Mouse (Mus musculus) embryonic facial prominence, embryonic 10.5 days (tissue): ENCODE measurements around the gene Otud7a. TPM values are rescaled to one million over a fixed set of nuclear protein-coding genes. Genes with fewer than 3 reads are reported as not detected.
"Not testable (repeated sequence)": the region's sequence is repeated elsewhere in the genome, so short reads cannot be mapped to it uniquely, and the experiment has no call there.

ENCODE experiments used
- DNase-seq: peaks from one replicate; pipeline ENCODE4 v3.0.0-alpha.2; 2017; ENCODE audit warnings: low spot score
- H3K27ac ChIP-seq: fragments of 300-500 bp; sonication (generic); replicated peaks from 2 replicates; pipeline ENCODE4 v1.5.1; 2016; ENCODE audit warnings: mild to moderate bottlenecking
- H3K27me3 ChIP-seq: fragments of 300-500 bp; sonication (generic); replicated peaks from 2 replicates; pipeline ENCODE4 v1.6.1; 2016; ENCODE audit warnings: low read depth, mild to moderate bottlenecking; ENCODE audit not compliant: poor library complexity, severe bottlenecking
- H3K36me3 ChIP-seq: fragments of 300-500 bp; sonication (generic); replicated peaks from 2 replicates; pipeline ENCODE4 v1.6.1; 2016; ENCODE audit warnings: mild to moderate bottlenecking, moderate library complexity
- H3K4me1 ChIP-seq: fragments of 300-500 bp; sonication (generic); 2 replicates; pipeline ENCODE4 v1.6.1; 2016
- H3K4me3 ChIP-seq: fragments of 300-500 bp; sonication (generic); 2 replicates; pipeline ENCODE4 v1.5.1; 2016; ENCODE audit warnings: mild to moderate bottlenecking, moderate library complexity
- H3K9me3 ChIP-seq: fragments of 300-500 bp; sonication (generic); 2 replicates; pipeline ENCODE4 v1.6.1; 2016; ENCODE audit warnings: mild to moderate bottlenecking
- WGBS: fragments of 180-500 bp; shearing (Covaris S2); methylation state at CpG from one replicate; pipeline ENCODE4 v1.1.7; 2016; 5-methylcytosine and 5-hydroxymethylcytosine counted together
- polyA plus RNA-seq: library from polyadenylated mRNA; unstranded; fragments of >200 nt; fragmentation: Nextera tagmentation; extraction: Ambion mirVana; gene quantifications from 2 replicates; pipeline ENCODE4 v1.2.1, GENCODE M21; 2016

Gene Otud7a
- polyA plus RNA-seq, 1 experiment from 2014 or later = 0.42 TPM

DNA sequence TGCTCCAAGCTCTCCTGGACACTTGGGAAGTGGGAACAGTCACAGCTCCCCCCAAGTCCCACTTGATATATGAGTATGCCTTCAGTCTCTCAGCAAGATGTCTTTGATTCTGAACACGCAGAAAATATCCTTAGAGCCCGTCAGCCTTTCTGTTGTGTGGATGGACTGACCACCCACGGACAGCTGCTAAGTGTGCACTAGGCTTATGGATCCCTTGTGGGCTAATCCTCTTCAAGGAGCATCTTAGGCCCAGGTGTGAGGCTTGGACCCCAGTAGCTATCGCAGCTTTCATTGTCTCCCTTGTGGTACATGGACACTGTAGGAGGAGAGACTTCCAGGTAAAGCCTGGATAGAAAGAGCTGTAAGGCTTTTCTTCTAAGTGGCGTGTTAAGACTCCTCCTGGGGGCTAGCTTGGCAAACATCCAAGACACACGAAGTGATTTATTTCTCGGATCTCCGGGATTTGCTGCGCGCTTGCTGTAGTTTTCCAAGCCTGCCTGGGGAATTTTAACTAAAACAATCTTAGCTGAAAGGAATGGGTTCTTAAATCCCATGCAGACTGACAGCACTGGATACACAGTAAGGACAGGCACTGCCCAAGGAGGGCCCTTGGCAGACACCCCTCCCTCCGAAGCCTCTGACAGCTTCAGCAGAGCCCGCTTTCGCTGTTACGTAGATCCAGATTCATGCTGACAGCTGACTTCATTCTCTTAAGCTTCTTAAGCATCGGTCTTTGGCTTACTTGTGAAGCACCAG lies 223.6 kb downstream of the Otud7a start:
- H3K4me1 ChIP-seq = no peaks in the 10 kb centered on the region
- no peak for DNase-seq
- no peaks in the 10 kb centered on the region for H3K9me3 ChIP-seq
- no peaks in the 10 kb centered on the region for H3K36me3 ChIP-seq
- no peaks in the 10 kb centered on the region for H3K27me3 ChIP-seq
- H3K4me3 ChIP-seq = no peak overlapping the region
- WGBS = 82% methylated on average over 15 of the region's 15 CpGs
- H3K27ac ChIP-seq = no peak overlapping the region

DNA sequence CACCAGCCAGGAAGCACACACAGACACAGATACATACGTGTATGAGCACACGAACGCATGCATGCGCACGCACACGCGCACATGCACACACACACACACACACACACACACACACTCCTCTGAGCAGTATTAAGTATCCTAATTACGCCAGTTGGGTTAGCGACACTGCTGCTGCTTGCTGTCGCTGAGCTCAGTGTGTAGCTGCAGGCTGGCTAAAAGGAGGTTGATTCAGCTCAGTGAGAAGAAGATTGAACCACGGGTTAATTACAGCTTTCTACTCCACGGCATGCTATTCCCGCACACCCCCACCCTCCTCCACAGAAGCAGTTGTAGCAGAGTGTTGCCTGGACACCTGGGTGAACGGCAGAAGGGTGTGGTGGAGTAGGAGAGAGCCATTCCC lies 224.4 kb downstream of the Otud7a start:
- no peaks in the 10 kb centered on the region for H3K9me3 ChIP-seq
- H3K27ac ChIP-seq = no peak overlapping the region
- WGBS = 79% methylated on average over 14 of the region's 14 CpGs
- no peaks in the 10 kb centered on the region for H3K4me1 ChIP-seq
- no peak overlapping the region for H3K4me3 ChIP-seq
- H3K36me3 ChIP-seq = no peaks in the 10 kb centered on the region
- DNase-seq = no peak
- H3K27me3 ChIP-seq = no peaks in the 10 kb centered on the region

DNA sequence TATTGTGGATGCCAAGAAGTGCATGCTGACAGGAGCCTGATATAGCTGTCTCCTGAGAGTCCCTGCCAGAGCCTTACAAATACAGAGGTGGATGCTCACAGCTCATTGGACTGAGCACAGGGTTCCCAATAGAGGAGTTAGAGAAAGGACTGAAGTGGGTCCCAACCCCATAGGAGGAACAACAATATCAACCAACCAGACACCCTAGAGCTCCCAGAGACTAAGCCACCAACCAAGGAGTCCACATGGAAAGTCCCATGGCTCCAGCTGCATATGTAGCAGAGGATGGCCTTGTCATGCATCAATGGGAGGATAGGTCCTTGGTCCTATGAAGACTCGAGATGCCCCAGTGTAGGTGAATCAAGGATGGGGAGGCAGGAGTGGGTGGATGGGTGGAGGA lies 226.4 kb downstream of the Otud7a start:
- H3K36me3 ChIP-seq, H3K4me1 ChIP-seq, H3K27ac ChIP-seq, DNase-seq, H3K4me3 ChIP-seq, H3K9me3 ChIP-seq, H3K27me3 ChIP-seq: not testable (repeated sequence)
- 88% methylated on average over 1 of the region's 1 CpGs for WGBS

DNA sequence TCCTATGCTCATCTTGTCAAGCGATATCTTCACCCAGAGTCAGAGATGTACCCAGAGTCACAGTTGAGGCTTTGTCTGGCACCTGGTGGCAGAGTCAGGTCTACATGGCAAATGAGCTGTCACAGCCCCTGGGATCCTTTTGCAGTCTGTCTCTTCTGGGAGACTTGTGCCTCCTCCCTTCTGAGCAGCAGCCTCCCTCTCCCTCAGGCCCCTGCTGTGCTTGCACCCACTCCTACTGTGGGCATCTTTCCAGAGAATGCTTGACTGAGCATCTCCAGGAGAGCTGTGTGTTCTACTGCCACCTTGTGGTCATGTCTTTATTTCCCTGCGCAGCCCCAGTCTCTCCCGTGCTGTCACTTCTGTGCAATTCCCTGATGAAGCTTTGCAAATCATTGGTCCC lies 227.4 kb downstream of the Otud7a start:
- Histone ChIP-seq H3K36me3 (no peaks in the 10 kb centered on the region), H3K4me3 (no peak overlapping the region), H3K27ac (no peak overlapping the region), H3K4me1 (no peaks in the 10 kb centered on the region), H3K9me3 (no peaks in the 10 kb centered on the region), H3K27me3 (no peaks in the 10 kb centered on the region)
- peak; percentile 53 for DNase-seq
- 27% methylated on average over 3 of the region's 3 CpGs for WGBS

DNA sequence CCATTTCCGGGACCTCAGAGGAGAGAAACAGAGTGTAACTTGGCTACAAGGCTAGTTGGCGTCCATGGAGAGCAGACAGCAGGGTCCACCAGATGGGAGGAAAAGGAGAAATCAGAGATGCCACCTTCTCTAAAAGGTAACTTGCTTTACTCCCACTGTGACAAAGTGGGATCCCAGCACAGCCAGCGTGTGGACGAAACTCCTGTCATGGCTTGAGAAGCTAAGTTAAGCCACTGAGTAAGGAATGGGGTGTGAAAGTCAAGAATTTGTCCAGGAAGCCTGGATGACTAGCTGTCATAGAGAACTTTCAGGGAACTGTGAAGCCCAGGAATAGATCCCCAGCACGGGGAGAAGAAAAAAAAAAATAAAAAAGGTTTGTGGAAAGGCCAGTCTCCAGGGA lies 232.1 kb downstream of the Otud7a start:
- Histone ChIP-seq H3K4me1 (no peaks in the 10 kb centered on the region), H3K9me3 (no peaks in the 10 kb centered on the region), H3K27ac (no peak overlapping the region), H3K4me3 (no peak overlapping the region), H3K27me3 (no peaks in the 10 kb centered on the region), H3K36me3 (no peaks in the 10 kb centered on the region)
- DNase-seq = no peak
- 90% methylated on average over 5 of the region's 5 CpGs for WGBS

DNA sequence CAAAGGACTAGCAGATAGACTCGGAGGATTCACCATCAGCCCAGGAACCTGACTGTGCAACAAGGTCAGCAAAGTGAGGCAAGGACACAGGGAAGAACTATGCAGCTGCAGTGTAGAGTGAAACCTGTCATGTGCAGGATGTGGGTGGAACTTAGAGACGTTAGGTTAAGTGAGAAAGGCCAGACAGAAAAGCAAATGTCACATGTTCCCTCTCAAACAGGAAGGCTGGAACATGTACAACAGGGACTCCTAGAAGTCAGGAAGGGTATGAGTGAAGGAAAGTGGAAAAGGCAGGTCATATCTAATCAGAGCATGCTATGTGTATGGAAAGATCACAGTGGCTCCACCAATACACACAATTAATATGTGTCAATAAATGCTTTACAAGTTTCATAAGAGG lies 232.6 kb downstream of the Otud7a start:
- Histone ChIP-seq H3K36me3 (no peaks in the 10 kb centered on the region), H3K27me3 (no peaks in the 10 kb centered on the region), H3K4me3 (no peak overlapping the region), H3K9me3 (no peaks in the 10 kb centered on the region), H3K27ac (no peak overlapping the region), H3K4me1 (no peaks in the 10 kb centered on the region)
- 66% methylated on average over 2 of the region's 2 CpGs for WGBS
- DNase-seq = no peak

DNA sequence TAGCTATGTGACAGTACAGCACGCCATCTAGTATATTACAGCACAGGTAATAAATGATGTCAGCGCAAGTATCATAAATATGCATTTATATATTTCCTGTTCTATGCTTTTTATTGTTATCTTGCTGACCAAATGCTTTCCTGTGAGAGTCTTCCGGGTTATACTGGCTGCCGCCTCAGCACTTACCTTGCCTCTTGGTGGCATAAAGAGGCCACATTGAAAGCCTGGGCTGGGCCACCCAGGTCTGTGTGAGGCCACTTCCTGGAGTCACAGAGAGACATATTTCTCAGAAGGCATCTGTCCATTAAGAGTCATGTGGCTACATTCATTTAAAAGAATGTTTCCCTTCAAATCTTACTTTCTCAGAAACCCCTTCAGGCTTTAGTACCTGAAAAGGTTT lies 242.5 kb downstream of the Otud7a start:
- DNase-seq = no peak
- WGBS = 92% methylated on average over 4 of the region's 4 CpGs
- H3K9me3 ChIP-seq = no peaks in the 10 kb centered on the region
- no peak overlapping the region for H3K4me3 ChIP-seq
- no peaks in the 10 kb centered on the region for H3K4me1 ChIP-seq
- no peaks in the 10 kb centered on the region for H3K36me3 ChIP-seq
- H3K27me3 ChIP-seq = no peaks in the 10 kb centered on the region
- no peak overlapping the region for H3K27ac ChIP-seq

DNA sequence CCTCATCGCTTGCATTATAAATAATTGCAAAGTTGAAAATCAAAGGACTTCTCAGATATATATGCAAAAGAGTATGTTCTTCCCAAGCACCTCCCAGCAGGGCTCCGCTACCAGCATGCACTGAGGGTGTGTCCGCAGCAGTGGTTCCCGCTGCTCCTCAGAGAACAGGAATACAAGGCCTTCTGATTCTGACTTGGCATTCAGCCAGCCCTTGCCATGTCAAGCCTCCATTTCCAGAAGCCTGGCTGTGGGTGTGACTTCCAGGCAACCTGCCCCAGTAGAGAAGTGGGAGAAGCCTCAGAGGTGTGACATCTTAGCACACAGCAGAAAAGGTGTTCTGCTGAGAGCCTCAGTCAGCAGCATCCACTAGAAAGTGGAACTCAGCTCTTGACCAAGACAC lies 253.4 kb downstream of the Otud7a start:
- Histone ChIP-seq H3K9me3 (no peaks in the 10 kb centered on the region), H3K4me3 (no peak overlapping the region), H3K4me1 (no peaks in the 10 kb centered on the region), H3K36me3 (no peaks in the 10 kb centered on the region), H3K27ac (no peak overlapping the region), H3K27me3 (no peaks in the 10 kb centered on the region)
- no peak for DNase-seq
- 94% methylated on average over 4 of the region's 4 CpGs for WGBS

DNA sequence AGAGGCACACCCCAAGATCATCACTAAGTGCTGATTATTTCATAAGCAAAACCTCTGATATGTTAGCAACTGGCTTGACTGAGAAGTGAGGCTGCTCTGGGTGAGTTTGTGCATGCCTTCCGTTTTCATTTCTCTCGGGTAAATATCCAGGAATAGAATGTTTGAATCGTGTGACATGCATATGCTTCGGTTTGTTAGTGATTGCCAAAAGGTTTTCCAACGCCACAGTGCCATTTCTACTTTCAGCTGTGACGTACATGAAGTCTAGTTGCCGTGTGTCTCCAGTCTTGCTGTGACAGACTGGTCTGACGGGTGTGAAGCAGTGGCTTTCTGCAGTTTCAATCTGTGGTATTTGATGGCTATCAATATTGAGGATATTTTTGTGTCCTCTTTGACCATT lies 273.4 kb downstream of the Otud7a start:
- H3K9me3 ChIP-seq = no peaks in the 10 kb centered on the region
- no peaks in the 10 kb centered on the region for H3K4me1 ChIP-seq
- H3K36me3 ChIP-seq = no peaks in the 10 kb centered on the region
- no peak overlapping the region for H3K4me3 ChIP-seq
- DNase-seq = no peak
- no peak overlapping the region for H3K27ac ChIP-seq
- no peaks in the 10 kb centered on the region for H3K27me3 ChIP-seq
- 90% methylated on average over 8 of the region's 8 CpGs for WGBS

DNA sequence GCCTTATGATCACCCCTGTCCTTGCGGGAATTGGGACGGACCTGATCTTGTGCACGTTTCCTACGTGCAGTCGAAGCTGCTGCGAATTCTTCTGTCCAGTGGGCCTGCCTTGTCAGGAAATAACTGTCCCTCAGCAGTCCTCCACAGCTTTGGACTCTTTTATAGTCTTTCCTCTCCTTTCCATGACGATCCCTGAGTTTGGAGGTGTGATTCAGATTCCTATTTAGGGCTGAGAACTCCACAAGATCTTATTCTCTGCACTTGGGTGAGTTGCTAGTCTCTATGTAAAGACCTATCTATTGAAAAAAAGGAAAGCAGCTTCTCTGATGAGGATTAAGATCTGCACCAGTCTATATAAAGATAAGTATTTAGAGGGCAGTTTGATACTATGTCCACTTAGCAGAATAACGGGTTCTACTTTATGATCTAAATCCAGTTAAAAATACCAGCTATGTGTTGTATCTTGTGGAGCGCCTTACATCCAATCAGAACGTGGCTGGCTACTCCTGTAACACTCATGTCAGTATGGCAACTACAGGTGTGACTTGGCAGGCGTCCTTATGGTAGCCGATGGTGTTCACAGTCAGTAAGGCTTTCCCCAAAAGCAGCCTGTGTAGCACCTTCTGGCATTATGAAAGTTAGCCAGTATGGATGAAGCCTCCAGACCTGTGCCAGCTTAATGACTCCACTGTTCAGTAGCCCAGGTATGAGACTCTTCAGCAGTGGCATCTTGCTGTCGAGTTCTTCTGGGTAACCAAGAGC lies 274.8 kb downstream of the Otud7a start:
- Histone ChIP-seq H3K4me3 (no peak overlapping the region), H3K4me1 (no peaks in the 10 kb centered on the region), H3K9me3 (no peaks in the 10 kb centered on the region), H3K36me3 (no peaks in the 10 kb centered on the region), H3K27me3 (no peaks in the 10 kb centered on the region), H3K27ac (no peak overlapping the region)
- no peak for DNase-seq
- 85% methylated on average over 13 of the region's 13 CpGs for WGBS

DNA sequence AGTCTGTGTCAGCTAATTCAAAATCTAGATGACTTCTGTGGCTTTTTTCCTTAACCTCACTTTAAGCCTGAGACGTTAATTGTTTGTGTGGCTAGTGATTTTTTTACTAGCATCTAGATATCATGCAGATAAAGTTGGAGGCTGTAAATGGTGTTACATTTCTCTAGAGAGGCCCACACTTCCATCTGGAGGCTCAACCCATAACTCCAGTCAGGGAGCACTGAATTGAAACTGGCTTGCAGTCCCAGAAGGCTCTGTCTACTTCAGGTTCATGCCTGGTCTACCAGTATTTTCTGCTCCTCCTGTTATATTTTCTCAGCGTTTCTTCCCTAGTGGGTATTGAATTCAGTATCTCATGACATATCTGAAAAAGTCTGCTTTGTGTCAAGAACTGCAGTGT lies 276.1 kb downstream of the Otud7a start:
- no peak for DNase-seq
- H3K4me1 ChIP-seq = no peaks in the 10 kb centered on the region
- H3K9me3 ChIP-seq = no peaks in the 10 kb centered on the region
- no peaks in the 10 kb centered on the region for H3K36me3 ChIP-seq
- H3K27me3 ChIP-seq = no peaks in the 10 kb centered on the region
- H3K27ac ChIP-seq = no peak overlapping the region
- no peak overlapping the region for H3K4me3 ChIP-seq
- WGBS = 74% methylated on average over 2 of the region's 2 CpGs

DNA sequence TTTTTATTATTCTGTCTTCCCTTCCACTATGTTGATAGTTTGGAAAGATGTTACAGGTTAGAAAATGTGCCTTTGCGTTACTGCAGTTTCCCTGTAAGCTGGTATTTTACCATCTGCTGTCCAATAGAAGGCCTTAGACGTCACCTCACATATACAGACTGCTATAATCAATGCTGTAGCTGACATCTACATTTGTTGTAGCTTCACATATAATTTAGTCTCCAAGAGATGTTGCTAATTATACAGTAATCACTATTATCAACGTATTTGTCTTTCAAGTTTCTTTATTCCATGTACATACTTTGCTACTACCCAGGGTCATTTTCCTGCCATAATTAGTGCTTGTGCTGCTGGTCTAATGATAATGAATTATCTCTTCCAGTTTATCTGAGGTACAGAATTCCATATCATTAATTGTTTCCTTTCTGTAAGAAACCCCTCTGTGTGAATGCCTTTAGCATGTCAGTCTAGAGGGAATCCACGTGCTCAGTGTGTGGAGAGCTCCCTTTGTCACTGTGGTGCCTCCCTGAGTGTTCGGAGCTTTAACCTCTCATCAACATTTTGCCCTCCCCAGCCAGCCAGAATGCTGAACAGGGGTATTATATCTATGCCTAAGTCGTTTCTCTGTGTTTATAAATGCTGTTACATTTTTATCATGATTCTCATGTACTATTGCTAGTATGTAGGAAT lies 280.6 kb downstream of the Otud7a start:
- no peak for DNase-seq
- WGBS = 77% methylated on average over 6 of the region's 6 CpGs
- H3K36me3 ChIP-seq = no peaks in the 10 kb centered on the region
- H3K4me3 ChIP-seq = no peak overlapping the region
- H3K9me3 ChIP-seq = no peaks in the 10 kb centered on the region
- no peaks in the 10 kb centered on the region for H3K4me1 ChIP-seq
- no peak overlapping the region for H3K27ac ChIP-seq
- no peaks in the 10 kb centered on the region for H3K27me3 ChIP-seq

DNA sequence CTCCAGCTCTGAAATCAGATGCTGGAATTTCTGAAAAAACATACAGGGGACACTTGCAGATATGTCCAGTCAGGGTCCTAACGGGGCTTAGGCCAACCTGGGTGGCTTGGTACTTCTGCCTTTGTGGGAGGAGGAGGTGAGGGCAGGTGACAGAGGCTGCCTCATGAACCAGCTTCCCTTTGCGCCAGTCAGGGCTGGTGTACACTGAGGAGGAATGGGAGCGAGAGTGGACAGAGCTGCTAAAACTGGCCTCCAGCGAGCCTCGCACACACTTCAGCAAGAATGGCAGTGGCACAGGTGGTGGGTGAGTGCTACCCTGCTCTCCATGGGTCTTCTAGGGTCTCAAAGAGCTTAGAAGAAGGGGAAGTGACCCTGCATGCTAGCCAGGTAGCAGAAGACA lies 285.1 kb downstream of the Otud7a start:
- no peak overlapping the region for H3K4me3 ChIP-seq
- 90% methylated on average over 5 of the region's 5 CpGs for WGBS

More for the DNA sequence above, 285.1 kb downstream of the Otud7a start:
- Histone ChIP-seq H3K27me3 (no peaks in the 10 kb centered on the region), H3K36me3 (no peaks in the 10 kb centered on the region), H3K9me3 (no peaks in the 10 kb centered on the region), H3K27ac (no peak overlapping the region), H3K4me1 (no peaks in the 10 kb centered on the region)
- DNase-seq = no peak
